Mouse (Mus musculus): ENCODE measurements around the gene Ahrr.

DNA sequence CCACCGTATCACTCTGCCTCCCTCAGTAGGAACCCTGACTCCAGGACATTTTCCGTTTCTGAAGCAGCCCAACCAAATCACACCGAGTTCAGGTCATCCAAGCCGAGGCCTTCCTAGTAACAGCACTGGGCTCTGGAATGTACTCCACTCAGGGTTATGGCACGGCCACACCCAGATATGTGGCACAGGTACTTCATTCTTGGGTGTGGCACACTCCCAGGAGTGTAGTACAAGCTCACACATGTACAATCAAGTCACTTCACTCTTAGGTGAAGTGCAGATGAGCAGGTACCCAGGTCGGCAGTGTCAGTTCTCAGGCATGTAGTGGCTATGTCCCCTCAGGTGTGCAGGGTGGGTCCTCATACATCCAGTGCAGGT lies 9.5 kb upstream of the Ahrr start:
- TF ChIP-seq CTCF (IDR thresholded peaks at IDR 0.05; ENCODE audit: insufficient read depth, low read depth, low read length) (no peak), POLR2A (IDR thresholded peaks at IDR 0.05; ENCODE audit: insufficient read depth, low read depth, low read length) (no peak)
